Mouse (Mus musculus): ENCODE results near the gene Fermt3.
"Not testable (repeated sequence)": the region's sequence is repeated elsewhere in the genome, so short reads cannot be mapped to it uniquely, and the experiment has no call there.

The Fermt3 gene

DNA sequence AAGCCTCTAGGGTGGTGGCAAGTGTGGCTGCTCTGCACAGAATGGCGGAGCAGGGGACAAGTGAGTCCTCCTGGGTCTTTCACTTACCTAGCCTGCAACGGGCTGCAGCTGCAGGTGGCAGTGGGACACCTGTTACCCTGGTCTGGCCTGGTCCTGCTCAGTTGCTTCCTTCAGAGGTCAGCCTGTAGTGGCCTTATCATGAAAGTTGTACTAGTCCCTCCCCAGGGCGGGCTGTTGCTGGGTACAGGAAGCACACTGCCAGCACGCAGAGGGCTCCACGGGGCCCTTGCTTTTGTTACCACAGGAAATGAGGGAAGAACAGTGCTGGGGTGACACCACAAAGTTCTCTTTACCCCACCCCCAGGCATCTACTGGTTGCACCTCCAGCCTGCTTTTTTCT, at the start of gene Fermt3:
TSS of gene Fermt3 (minus strand) at position 279 of the 400 bp plus-strand sequence.
- peak; percentile 87 for DNase-seq

DNA sequence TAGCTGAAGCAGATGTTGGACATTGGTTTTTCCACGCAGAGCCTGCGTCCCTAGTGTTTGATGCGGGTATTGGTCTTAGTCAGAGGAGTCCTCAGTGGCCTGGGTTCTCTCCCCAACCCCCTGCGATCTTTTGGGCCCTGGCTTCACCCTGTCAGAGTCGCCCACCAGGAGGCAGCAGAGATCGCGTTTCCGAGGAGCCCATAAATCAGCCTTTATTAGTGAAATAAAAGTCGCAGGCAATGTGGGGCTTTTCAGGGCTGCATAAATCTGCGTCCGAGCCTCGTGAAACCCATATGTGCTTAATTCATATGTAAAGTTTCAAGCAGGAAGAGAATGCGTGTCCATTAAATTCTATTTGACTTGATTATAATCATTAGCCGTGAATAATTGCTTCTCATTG, 48.9 kb upstream of the Fermt3 start:
- DNase-seq = peak; percentile 77

DNA sequence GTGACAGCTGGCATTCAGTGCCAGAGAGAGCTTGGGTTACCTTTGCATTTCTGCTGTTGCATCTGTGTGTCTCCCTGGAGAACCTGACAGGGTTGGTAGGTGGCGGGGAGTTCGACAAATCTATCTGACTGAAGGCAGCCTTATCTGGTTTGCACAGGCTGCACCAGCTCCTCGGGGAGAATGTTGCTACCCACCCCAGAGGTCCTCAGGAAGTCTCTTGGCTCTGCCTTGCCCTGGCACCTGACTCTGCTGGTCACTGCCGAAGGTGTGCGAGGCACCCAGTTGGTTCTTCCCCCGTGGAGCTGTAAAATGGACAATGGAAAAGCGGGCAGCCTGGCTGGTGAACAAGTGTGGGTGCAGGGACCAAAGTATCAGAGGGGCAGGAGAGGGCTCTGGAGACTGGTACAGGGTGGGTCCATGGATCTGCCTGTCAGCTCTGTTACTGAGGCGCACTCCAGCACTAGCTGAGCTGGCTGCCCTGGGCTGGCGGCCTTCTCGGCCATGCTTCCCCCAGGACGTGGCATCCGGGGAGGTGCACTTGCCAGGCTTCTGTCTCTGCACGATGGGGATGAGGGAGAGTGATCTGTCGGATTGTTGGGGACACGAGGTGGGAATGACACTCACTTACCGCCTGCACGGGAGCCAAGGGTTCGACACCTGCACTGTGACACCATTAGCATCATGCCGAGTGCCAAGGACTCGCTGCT, 48.2 kb upstream of the Fermt3 start:
- peak; percentile 71 for DNase-seq

DNA sequence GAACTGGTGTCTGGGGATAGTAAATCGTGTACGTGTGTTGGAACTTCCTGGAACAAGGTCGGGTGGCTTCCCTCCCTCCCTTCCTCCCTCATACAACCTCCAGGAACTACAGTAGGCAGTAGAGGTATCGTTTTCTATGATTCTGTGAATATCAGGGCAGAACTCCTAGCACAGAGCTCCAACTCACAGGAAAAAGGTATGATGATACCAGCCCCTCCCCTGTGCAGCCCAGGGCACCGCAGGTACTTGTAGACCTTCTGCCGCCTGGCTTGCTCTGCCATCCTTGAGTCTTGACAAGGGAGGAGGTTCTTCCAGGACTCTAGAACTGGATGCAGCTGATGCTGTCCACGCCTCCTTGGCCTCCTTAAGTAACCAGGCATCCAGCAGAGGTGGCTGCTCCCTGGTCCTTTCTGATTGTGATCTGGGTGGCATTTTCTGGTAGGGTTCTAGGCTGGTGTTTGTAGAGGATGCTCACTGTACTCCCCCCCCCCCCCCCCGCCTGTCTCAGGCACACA, 47.6 kb upstream of the Fermt3 start:
- DNase-seq = no peak

DNA sequence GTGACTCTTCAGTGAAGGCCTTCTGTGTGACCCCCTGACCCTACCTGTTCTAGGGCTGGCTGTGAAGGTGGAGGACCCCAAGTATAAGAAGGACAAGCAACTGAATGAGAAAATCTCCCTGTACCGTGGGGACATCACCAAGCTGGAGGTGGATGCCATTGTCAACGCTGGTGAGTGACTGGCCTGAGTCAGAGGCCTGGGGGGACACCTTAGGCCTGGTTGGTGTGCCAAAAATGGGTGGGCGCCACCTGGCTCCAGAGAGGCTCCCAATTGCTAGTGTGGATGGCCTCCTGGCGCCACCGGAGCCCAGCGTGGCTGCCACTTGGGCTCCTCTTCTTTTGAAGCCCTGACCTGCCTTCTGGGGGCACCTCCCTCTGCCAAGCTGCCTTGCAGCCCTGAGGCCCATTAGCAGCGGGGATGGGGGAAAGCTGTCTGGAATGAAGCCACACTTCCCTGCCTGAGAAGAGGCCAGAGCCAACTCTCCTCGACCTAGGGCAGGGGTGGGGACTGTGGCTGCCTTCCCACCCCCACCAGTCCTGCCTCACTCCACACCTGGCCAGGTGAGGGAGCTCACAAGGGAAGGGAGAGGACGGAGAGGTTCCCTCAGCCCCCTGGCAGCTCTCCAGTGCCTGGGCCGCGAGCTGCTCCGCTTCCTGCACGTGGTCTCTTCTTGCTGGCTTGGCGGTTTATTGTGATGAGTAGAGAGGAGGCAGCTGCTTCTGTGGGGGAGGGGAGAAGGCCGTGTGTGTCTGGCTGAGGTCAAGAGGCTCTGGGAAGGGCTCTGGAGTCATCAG, 47.0 kb upstream of the Fermt3 start:
- peak; percentile 50 for DNase-seq

DNA sequence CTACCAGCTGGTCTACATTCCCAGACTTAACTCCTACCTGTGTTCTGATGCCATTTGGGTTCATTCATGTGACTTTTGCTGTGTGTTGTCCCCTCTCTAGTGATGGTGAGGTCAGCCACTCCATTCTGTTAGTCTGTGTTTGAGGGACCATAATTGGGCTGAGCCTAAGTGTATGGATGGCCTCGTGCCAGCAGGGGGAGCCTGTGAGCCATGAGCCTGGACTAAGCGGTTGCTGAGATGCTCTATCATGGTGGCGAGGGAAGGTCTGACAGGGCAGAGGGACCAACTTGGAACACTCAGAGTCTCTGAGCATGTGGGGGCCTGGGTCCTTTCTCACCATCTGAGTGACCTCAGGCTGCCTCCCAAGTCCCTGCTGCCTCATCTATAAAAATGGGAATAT, 45.3 kb upstream of the Fermt3 start:
- DNase-seq = peak; percentile 86

DNA sequence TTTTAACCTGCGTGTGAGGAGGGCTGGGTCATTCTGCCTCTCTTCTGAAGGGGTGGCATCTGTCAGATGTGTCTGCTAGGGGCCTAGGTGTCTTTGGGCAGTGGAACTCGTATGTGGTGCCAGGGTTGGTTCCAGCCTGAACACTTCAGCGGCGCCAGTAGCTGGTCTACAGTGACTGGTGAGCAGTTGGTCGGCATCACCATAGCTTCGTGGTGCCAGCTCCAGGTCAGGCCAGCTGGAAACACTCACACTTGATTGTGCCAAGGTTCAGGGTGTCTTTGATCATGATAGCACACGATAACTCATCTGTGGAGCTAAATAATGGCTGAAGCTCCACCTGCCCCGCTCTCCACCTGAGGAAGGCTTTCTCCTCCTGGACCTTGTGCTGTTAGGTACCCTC, 43.6 kb upstream of the Fermt3 start:
- DNase-seq = no peak

DNA sequence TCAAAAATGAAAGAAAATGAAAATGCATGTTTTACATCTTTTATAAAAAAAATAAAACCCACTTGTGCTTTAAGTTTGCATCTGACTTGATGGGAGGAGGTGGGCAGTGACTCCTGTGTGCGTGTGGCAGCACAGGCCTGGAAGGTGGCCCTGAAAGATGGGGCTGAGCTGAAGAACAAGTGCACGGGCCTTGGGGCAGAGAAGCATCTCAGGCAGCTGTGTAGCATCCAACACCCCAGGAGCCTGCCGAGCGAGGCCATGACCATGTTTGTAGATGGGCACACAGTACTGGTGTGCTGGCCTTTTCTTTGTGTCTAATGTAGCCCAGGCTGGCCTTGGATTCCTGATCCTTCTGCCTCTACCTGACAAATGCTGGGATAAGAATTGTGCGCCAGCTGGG, 42.8 kb upstream of the Fermt3 start:
- DNase-seq = no peak

DNA sequence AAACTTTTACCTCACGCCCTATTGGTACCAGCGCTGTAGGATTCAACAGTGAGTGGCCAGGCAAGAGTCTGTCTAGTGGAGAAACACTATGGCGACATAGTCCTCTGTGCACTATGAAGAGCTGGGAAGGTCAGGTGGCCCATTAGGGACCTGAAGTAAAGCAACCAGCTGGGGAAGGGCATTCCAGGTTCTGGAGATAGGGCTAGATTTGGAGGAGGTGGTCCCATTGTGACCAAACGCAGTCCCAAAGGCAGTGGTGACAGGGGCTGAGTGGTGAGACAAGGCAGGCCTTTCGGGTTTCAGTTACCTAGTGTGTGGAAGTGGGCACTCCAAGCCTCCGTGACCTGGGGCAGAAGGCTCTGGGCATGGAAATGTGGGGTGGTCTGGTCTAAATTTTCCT, 39.3 kb upstream of the Fermt3 start:
- no peak for DNase-seq

DNA sequence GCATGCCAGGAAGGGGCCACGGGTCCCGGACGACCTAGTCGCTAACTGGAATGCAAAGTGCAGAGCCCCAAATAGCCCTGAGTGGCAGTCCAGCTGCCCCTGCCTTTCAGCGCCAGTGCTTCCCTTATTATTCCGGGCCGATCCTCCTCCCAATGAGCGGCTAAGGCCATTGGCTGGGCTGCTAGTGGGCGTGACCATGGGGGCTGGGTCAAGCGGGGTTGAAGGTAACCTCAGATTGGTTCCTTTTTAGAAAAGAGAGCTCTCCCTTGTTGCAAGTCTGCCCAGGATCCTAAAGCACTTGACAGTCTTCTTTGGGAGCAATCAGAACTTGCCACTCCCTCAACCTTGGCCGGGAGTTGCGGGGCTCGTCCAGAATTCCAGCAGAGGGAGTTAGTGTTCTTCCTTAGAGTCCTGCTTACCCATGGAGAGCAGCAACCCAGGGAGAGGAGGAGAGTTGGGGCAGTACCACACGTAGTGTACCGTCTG, 38.5 kb upstream of the Fermt3 start:
- peak; percentile 89 for DNase-seq

DNA sequence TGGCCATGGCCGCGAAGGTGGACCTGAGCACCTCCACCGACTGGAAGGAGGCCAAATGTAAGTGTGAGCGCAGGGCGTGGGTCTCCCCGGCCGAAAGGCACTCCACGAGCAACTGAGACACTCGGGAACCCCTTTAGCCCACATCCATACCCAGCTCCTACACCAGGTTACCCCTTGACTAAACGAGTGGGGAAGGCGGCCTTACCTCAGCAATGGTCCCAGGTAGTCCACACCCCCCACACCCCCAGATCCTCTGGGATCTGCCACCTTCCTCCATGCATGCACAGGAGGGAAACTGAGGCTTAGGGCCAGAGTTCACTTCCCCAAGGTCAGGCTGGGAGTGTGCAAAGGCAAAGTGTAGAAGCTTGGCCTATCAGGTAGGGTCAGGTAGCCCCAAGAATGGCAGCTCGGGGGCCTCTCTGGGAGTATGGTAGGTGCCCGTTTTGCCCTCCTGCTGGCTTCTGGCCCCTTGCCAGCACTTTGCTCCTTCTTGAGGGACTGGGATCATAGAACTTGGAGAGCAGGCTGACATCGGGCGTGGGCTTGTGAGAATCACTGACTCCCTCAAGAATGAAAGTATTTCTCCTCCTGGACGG, 38.0 kb upstream of the Fermt3 start:
- DNase-seq = no peak

DNA sequence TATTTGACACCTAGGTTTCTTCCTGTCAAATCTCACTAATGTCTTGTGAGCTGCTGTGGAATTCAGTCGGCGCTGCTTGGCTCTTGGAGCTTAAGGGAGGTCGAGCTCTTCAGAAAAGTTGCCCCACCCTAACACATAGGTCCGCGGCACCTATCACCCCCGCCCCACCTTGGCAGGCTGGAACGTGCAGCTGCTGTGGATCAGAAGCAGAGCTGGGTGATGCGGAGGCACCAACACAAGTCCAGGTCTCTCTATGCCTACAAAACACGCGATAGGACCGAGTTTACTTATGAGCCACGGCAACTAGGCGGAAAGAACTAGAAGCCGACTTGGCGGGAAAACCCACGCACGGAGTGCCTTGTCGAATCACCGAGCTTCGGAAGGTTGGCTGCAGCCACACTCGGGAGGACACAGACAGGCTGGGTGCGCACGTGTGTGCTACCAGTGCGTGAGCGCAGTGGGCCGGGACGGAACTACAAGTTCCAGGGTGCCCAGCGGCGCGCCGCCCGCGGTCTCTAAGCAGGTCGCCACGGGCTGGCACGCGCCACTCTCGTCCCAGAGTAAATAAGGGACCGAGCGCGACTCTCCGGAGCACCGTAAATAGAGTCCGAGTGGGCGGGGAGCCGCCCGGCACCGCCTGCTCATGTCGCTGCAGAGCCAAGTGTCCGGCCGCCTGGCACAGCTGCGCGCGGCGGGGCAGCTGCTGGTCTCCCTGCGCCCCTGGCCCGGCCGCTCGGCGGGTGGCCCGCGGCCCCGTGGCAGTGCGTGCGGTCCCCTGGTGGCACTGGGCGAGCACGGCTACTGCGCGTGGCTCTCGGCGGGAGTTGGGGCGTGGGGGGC, 37.2 kb upstream of the Fermt3 start, which contains the start of gene Macrod1:
TSS of gene Macrod1 (plus strand) at position 563 of the 840 bp plus-strand sequence.
- DNase-seq = peak; percentile 72

DNA sequence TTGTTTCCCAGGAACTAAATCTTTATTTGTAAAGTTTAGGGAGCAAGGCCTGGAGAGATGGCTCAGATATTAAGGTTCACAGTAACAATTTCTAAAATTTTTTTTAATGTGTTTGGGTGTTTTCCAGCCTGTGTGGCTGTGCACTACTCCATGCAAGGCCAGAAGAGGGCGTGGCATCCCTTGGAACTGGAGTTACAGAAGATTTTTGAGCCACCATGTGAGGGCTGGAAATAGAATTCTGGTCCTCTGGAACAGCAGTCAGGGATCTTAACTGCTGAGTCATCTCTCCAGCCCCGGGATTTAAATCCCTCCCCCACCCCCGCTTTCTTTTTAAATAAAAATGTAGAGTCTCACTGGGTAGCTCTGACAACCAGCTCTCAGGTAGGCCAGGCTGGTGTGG, 35.9 kb upstream of the Fermt3 start:
- no peak for DNase-seq

DNA sequence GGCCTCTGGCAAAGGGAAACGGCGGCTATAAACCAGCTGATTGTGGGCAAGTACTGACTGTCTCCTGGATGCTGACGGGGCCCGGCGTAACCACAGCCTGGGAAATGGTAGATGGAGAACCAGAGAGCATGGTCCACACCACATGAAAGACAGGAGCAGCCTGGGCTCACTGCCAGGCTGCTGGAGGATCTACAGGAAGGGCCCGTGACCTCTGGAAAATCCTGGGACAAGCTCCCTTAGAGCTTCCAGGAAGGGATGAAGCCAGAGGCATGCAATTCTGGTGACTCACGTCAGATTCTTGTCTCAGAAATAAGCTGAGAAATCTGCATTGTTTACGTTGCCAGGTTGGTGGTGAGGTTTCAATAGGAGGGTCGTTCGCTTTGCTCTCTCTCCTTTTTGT, 35.5 kb upstream of the Fermt3 start:
- DNase-seq = peak; percentile 20

DNA sequence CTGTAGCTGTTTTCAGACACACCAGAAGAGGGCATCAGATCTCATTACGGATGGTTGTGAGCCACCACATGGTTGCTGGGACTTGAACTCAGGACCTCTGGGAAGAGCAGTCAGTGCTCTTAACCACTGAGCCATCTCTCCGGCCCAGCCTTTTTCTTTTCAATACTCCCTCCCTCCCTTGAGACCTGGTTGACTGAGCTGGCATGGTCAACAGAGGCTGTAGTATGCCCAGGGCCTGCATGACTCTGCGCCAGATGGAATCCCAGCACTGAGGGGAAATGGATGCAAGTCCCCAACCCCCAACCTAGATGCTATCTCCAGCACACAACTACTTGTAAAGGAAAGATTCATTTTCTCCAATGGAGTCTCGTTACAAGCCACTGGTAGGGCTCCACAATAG, 34.1 kb upstream of the Fermt3 start:
- not testable (repeated sequence) for DNase-seq

DNA sequence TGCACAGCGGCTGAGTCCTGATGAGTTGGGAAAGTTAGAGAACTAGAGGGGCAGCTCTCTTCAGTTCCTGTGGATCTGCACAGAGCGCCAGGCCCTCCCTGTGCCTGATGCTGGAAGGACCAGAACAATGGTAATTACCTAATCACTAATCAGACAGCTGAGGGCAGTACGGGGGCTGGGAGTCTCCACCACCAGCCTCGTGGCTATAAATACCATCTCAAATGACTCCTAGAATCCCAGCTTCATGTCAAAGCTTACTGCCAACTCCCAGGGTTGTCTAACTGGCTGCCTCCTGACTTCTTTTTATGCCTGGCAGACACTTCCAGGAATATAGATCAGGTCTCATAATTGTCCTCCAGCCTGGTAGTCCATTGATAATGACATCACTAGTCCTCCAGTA, 25.4 kb upstream of the Fermt3 start:
- DNase-seq = no peak

DNA sequence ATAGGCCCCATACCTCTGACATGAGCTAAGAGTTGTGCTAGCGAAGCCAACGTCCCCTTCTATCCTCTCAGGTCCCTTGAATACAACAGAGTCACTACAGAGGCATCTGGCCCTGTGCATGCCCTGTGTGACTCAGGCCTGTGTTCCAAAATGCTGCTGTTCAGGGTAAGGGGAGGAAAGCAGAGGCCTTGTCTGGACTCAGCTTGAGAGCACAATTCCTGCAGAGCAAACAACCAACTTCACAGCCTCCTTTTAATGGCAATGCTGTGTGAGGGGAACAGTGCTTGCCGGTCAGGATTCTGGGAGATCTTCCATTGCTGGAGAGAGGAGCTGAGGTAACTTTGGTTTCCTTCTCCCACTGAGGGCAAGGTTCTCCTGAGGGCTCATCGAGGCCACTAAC, 25.0 kb upstream of the Fermt3 start:
- no peak for DNase-seq

DNA sequence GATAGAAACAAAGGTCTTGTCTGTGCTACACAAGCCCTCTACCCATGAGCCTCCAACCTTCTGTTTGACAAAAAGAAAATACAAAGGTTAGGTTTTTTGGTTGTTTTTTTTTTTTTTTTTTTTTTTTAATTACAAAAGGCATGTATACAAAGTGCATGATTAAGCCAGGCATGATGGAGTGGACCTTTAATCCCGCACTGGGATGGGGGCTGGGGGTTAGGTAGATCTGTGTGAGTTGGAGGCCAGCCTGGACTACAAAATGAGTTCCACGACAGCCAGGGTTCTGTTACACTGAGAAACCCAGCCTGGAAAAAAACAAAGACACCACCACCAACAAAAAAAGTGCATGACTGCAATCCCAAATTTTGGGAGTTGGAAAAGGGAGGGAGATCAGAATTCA, 21.9 kb upstream of the Fermt3 start:
- no peak for DNase-seq

DNA sequence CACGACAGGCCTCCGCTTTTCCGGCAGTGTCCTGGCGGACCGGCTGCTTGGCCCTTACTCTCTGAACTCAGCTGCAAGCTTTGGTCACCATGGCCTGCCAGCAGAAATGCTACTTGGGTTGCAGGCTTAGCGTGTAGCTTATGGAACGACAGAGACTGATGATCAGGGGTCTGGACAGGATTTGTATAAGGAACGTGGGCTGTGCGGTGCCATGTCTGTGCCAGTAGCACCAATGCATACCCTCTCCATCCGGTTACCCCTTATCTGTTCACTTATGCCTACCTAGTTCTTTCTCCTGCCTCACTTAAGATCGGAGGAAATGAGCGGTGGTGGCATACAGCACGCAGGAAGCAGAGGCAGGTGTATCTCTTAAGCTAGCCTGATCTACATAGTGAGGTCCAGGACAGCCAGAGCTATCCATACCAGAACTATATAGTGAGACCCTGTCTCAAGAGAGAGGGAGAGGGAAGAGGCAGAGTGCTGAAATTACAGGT, 21.4 kb upstream of the Fermt3 start:
- peak; percentile 19 for DNase-seq

DNA sequence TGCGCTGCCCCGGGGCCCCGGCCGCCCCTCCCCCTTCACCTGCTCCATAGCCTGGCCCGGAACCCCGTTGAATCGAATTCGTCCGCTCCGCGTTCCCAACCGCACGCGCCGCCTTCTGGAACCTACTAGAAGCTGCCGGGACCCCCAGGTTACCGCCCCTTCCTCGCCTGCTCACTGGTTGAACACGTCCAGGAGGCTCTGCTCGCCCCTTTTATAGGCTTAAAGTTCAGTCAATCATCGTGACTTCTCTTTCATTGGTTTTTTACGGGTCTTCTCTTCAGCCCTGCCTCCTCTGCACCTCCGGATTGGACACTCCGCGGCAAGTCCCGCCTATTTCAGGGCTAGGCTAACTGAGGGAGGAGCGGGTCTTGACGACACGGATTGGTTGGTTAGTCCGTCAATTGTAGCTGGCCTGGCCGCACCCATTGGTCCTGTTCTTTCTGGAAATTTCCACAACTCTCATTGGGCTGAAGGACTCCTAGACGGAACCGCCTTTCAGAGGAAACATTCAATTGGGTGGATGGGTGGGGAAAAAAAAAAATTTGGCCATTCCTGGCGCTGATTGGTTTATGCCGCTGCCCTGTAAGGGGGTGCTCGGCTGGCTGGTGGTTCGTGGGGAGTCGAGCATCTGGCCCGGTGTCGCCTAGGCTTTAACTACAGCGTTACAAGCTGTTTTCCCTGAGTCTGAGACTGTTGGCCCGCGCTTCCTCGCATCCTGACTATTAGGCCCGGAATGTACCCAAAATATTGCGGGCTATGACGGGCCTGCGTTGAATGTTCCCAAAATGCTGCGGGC, 20.8 kb upstream of the Fermt3 start, which contains the start of gene Stip1:
TSS of gene Stip1 (minus strand) at position 127 of the 796 bp plus-strand sequence.
- DNase-seq = peak; percentile 98

DNA sequence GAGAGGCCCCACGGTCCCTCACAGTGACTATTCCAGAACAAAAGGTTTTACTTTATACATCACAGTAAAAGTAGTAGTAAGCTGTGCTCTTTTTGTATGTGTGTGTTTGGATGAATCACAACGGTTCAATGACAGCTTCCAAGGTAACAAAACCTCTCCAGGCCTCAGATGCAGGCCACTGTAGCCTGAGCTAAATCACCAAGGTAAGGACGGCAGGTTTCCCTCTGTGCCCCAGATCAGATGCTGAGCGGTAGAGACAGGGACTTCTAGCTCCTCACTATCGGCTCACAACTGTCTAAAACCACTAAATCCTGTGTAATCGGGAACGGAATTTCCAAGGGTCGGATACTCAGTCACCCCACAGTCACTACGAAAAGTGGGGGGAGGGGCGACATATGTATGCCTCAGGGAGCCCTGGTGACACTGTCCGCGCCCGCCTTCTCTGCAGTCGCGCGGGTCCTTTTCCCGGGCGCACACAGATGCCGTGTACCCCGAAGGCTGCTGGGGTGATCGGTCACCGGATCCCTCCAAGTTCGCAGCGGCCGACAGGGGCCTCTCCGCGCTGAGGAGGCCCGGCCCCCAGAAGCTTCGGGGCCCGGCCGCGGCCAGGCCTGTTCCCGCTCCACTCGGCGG, 19.9 kb upstream of the Fermt3 start:
- peak; percentile 71 for DNase-seq
